Mouse (Mus musculus): ENCODE data around the gene Ctrl. TPM values are rescaled to one million over a fixed set of nuclear protein-coding genes. Genes with fewer than 3 reads are reported as not detected.

Gene Ctrl
- polyA plus RNA-seq, 1 experiment: 0.16 TPM

GRCm38 (mm10) chr8:105961536-105961935 lies 27.9 kb upstream of the Ctrl start:
- H3K79me2 ChIP-seq (ENCODE audit: control insufficient read depth, insufficient read depth): peaks cover 70% of the 10 kb centered on the region
- no peak overlapping the region for H3ac ChIP-seq (ENCODE audit: control insufficient read depth, insufficient read length, low read depth)
- TF ChIP-seq MAX (IDR thresholded peaks at IDR 0.05) (no peak), CTCF (IDR thresholded peaks at IDR 0.05; ENCODE audit: control insufficient read depth, insufficient read depth, insufficient read length) (no peak), MYOG (IDR thresholded peaks at IDR 0.05; ENCODE audit: control insufficient read depth, extremely low read depth, insufficient read length) (no peak), CEBPB (IDR thresholded peaks at IDR 0.05; ENCODE audit: low read depth) (no peak), FOSL1 (IDR thresholded peaks at IDR 0.05; ENCODE audit: insufficient read depth, low read length, poor library complexity, severe bottlenecking) (no peak), USF1 (IDR thresholded peaks at IDR 0.05; ENCODE audit: low read depth) (no peak), MYOD1 (IDR thresholded peaks at IDR 0.05; ENCODE audit: control insufficient read depth, insufficient read length, low read depth) (no peak)
- no peaks in the 10 kb centered on the region for H3K27me3 ChIP-seq (ENCODE audit: control insufficient read depth, insufficient read depth, insufficient read length)
- no peak overlapping the region for H3K4me3 ChIP-seq (ENCODE audit: insufficient read depth, poor library complexity, severe bottlenecking)
- H3K36me3 ChIP-seq (ENCODE audit: control insufficient read depth, insufficient read depth): peaks cover 30% of the 10 kb centered on the region
- peaks cover 48% of the 10 kb centered on the region for H3K79me3 ChIP-seq (ENCODE audit: low read depth)

GRCm38 (mm10) chr8:105961101-105961500 lies 27.4 kb upstream of the Ctrl start:
- TF ChIP-seq MAX (IDR thresholded peaks at IDR 0.05) (no peak), CEBPB (IDR thresholded peaks at IDR 0.05; ENCODE audit: low read depth) (no peak), MYOD1 (IDR thresholded peaks at IDR 0.05; ENCODE audit: control insufficient read depth, insufficient read length, low read depth) (no peak), CTCF (IDR thresholded peaks at IDR 0.05; ENCODE audit: control insufficient read depth, insufficient read depth, insufficient read length) (no peak), USF1 (IDR thresholded peaks at IDR 0.05; ENCODE audit: low read depth) (no peak), FOSL1 (IDR thresholded peaks at IDR 0.05; ENCODE audit: insufficient read depth, low read length, poor library complexity, severe bottlenecking) (no peak), MYOG (IDR thresholded peaks at IDR 0.05; ENCODE audit: control insufficient read depth, extremely low read depth, insufficient read length) (no peak)

GRCm38 (mm10) chr8:105959350-105959749 lies 25.7 kb upstream of the Ctrl start:
- Histone ChIP-seq H3K27me3 (ENCODE audit: control insufficient read depth, insufficient read depth, insufficient read length) (no peaks in the 10 kb centered on the region), H3K79me2 (ENCODE audit: control insufficient read depth, insufficient read depth) (peaks cover 55% of the 10 kb centered on the region), H3K4me3 (ENCODE audit: insufficient read depth, poor library complexity, severe bottlenecking) (no peak overlapping the region), H3K79me3 (ENCODE audit: low read depth) (peaks cover 43% of the 10 kb centered on the region), H3ac (ENCODE audit: control insufficient read depth, insufficient read length, low read depth) (no peak overlapping the region), H3K36me3 (ENCODE audit: control insufficient read depth, insufficient read depth) (peaks cover 47% of the 10 kb centered on the region)
- TF ChIP-seq MYOD1 (IDR thresholded peaks at IDR 0.05; ENCODE audit: control insufficient read depth, insufficient read length, low read depth) (no peak), MAX (IDR thresholded peaks at IDR 0.05) (no peak), USF1 (IDR thresholded peaks at IDR 0.05; ENCODE audit: low read depth) (no peak), CTCF (IDR thresholded peaks at IDR 0.05; ENCODE audit: control insufficient read depth, insufficient read depth, insufficient read length) (no peak), CEBPB (IDR thresholded peaks at IDR 0.05; ENCODE audit: low read depth) (no peak), FOSL1 (IDR thresholded peaks at IDR 0.05; ENCODE audit: insufficient read depth, low read length, poor library complexity, severe bottlenecking) (no peak), MYOG (IDR thresholded peaks at IDR 0.05; ENCODE audit: control insufficient read depth, extremely low read depth, insufficient read length) (no peak)

More at GRCm38 (mm10) chr8:105961101-105961500, 27.4 kb upstream of the Ctrl start:
- Histone ChIP-seq H3K36me3 (ENCODE audit: control insufficient read depth, insufficient read depth) (peaks cover 34% of the 10 kb centered on the region), H3K79me2 (ENCODE audit: control insufficient read depth, insufficient read depth) (peaks cover 70% of the 10 kb centered on the region), H3K27me3 (ENCODE audit: control insufficient read depth, insufficient read depth, insufficient read length) (no peaks in the 10 kb centered on the region), H3ac (ENCODE audit: control insufficient read depth, insufficient read length, low read depth) (no peak overlapping the region), H3K79me3 (ENCODE audit: low read depth) (peaks cover 50% of the 10 kb centered on the region), H3K4me3 (ENCODE audit: insufficient read depth, poor library complexity, severe bottlenecking) (no peak overlapping the region)

GRCm38 (mm10) chr8:105957813-105958212 lies 24.2 kb upstream of the Ctrl start:
- peaks cover 57% of the 10 kb centered on the region for H3K36me3 ChIP-seq (ENCODE audit: control insufficient read depth, insufficient read depth)
- peak overlapping the region; percentile 26 for H3ac ChIP-seq (ENCODE audit: control insufficient read depth, insufficient read length, low read depth)
- H3K79me2 ChIP-seq (ENCODE audit: control insufficient read depth, insufficient read depth): peaks cover 39% of the 10 kb centered on the region
- H3K4me3 ChIP-seq (ENCODE audit: insufficient read depth, poor library complexity, severe bottlenecking): no peak overlapping the region
- no peak for TF ChIP-seq MYOG (IDR thresholded peaks at IDR 0.05; ENCODE audit: control insufficient read depth, extremely low read depth, insufficient read length)
- peak; percentile 23 for TF ChIP-seq CTCF (IDR thresholded peaks at IDR 0.05; ENCODE audit: control insufficient read depth, insufficient read depth, insufficient read length)
- no peaks in the 10 kb centered on the region for H3K27me3 ChIP-seq (ENCODE audit: control insufficient read depth, insufficient read depth, insufficient read length)
- H3K79me3 ChIP-seq (ENCODE audit: low read depth): peaks cover 28% of the 10 kb centered on the region

GRCm38 (mm10) chr8:105956556-105956955 lies 22.9 kb upstream of the Ctrl start:
- Histone ChIP-seq H3K27me3 (ENCODE audit: control insufficient read depth, insufficient read depth, insufficient read length) (no peaks in the 10 kb centered on the region), H3K79me2 (ENCODE audit: control insufficient read depth, insufficient read depth) (peaks cover 27% of the 10 kb centered on the region), H3K79me3 (ENCODE audit: low read depth) (peaks cover 16% of the 10 kb centered on the region), H3ac (ENCODE audit: control insufficient read depth, insufficient read length, low read depth) (no peak overlapping the region), H3K4me3 (ENCODE audit: insufficient read depth, poor library complexity, severe bottlenecking) (no peak overlapping the region), H3K36me3 (ENCODE audit: control insufficient read depth, insufficient read depth) (peaks cover 65% of the 10 kb centered on the region)
- TF ChIP-seq FOSL1 (IDR thresholded peaks at IDR 0.05; ENCODE audit: insufficient read depth, low read length, poor library complexity, severe bottlenecking) (no peak), CTCF (IDR thresholded peaks at IDR 0.05; ENCODE audit: control insufficient read depth, insufficient read depth, insufficient read length) (no peak), USF1 (IDR thresholded peaks at IDR 0.05; ENCODE audit: low read depth) (no peak), MYOD1 (IDR thresholded peaks at IDR 0.05; ENCODE audit: control insufficient read depth, insufficient read length, low read depth) (no peak), MYOG (IDR thresholded peaks at IDR 0.05; ENCODE audit: control insufficient read depth, extremely low read depth, insufficient read length) (no peak)

GRCm38 (mm10) chr8:105951057-105951659 lies 17.5 kb upstream of the Ctrl start:
- no peaks in the 10 kb centered on the region for H3K27me3 ChIP-seq (ENCODE audit: control insufficient read depth, insufficient read depth, insufficient read length)
- H3K79me3 ChIP-seq (ENCODE audit: low read depth): no peaks in the 10 kb centered on the region
- TF ChIP-seq USF1 (IDR thresholded peaks at IDR 0.05; ENCODE audit: low read depth) (no peak), CEBPB (IDR thresholded peaks at IDR 0.05; ENCODE audit: low read depth) (no peak), MAX (IDR thresholded peaks at IDR 0.05) (no peak), FOSL1 (IDR thresholded peaks at IDR 0.05; ENCODE audit: insufficient read depth, low read length, poor library complexity, severe bottlenecking) (no peak), MYOD1 (IDR thresholded peaks at IDR 0.05; ENCODE audit: control insufficient read depth, insufficient read length, low read depth) (no peak), CTCF (IDR thresholded peaks at IDR 0.05; ENCODE audit: control insufficient read depth, insufficient read depth, insufficient read length) (no peak), MYOG (IDR thresholded peaks at IDR 0.05; ENCODE audit: control insufficient read depth, extremely low read depth, insufficient read length) (no peak)
- no peaks in the 10 kb centered on the region for H3K79me2 ChIP-seq (ENCODE audit: control insufficient read depth, insufficient read depth)
- H3K36me3 ChIP-seq (ENCODE audit: control insufficient read depth, insufficient read depth): peaks cover 58% of the 10 kb centered on the region
- no peak overlapping the region for H3ac ChIP-seq (ENCODE audit: control insufficient read depth, insufficient read length, low read depth)
- no peak overlapping the region for H3K4me3 ChIP-seq (ENCODE audit: insufficient read depth, poor library complexity, severe bottlenecking)
